ENCODE assay signal across 8 mouse cellular contexts in the genomic region with DNA sequence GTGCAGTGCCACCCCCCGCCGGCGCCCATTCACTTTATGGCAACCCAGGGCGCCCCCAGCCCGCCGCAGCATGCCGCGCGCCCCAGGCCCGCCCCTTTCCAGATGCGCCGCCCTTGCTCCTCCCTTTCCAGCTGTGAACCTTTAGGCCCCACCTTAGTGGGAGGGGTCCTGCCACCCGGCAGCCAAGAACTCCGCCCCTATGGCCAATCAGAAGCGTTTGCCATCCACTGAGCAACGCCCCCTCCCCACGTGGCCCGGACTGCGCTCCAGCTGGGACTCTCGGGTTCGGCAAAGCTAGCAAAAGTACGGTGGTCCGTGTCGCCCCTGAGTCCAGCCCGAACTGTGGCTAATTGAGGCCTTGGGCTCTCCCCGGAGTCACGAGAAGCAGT. TPM values are rescaled to one million over a fixed set of nuclear protein-coding genes. Genes with fewer than 3 reads are reported as not detected.
DNase-seq lines count a peak whose midpoint lies in the region; ATAC-seq and TF ChIP-seq lines count a peak whose summit lies in the region.

No protein-coding gene starts in this region.

- ATAC-seq in hindbrain, embryonic 13.5 days (ENCODE audit: low FRiP score), result peak; percentile 43; the same call in 1 of the 2 replicates

- no peak overlapping the region for H3K27ac ChIP-seq in ES-E14 (ENCODE audit: insufficient read depth, low read depth, low read length, poor library complexity, severe bottlenecking)
- no peak overlapping the region for H3K27ac ChIP-seq in hindbrain, embryonic 13.5 days
- no peak overlapping the region for H3K27ac ChIP-seq in midbrain, embryonic 10.5 days (replicated peaks)

- H3K27me3 ChIP-seq in hindbrain, embryonic 13.5 days, result peaks cover 78% of the 10 kb centered on the region
- H3K27me3 ChIP-seq in midbrain, embryonic 10.5 days (ENCODE audit: low read depth, poor library complexity, severe bottlenecking), result peaks cover 78% of the 10 kb centered on the region

- in situ Hi-C loops in ES-E14 (cut with MboI; ENCODE audit: low sequenced_read_pairs in 2 of 2, unreplicated experiment in 2 of 2), result no loop called here

- H3K9me3 ChIP-seq in ES-E14 (ENCODE audit: control insufficient read depth, insufficient read depth, low read depth, low read length), result no peaks in the 10 kb centered on the region
- no peaks in the 10 kb centered on the region for H3K9me3 ChIP-seq in hindbrain, embryonic 13.5 days
- H3K9me3 ChIP-seq in midbrain, embryonic 10.5 days (replicated peaks), result no peaks in the 10 kb centered on the region

- intact Hi-C loops in left cerebral cortex, postnatal 36 days (cut with DNase I), result no loop called here

- no peaks in the 10 kb centered on the region for H3K4me1 ChIP-seq in ES-E14 (ENCODE audit: control insufficient read depth in 2 of 2, insufficient read depth in 2 of 2, low read length in 2 of 2, poor library complexity in 1 of 2)
- H3K4me1 ChIP-seq in hindbrain, embryonic 13.5 days (replicated peaks), result peaks cover 29% of the 10 kb centered on the region
- H3K4me1 ChIP-seq in midbrain, embryonic 10.5 days, result peaks cover 38% of the 10 kb centered on the region

- peak overlapping the region; percentile 65 to 86 for H3K4me3 ChIP-seq in ES-E14 (ENCODE audit: insufficient read depth in 1 of 2, low read depth in 1 of 2, low read length in 2 of 2, poor library complexity in 1 of 2, severe bottlenecking in 1 of 2)
- peak overlapping the region; percentile 47 for H3K4me3 ChIP-seq in hindbrain, embryonic 13.5 days
- H3K4me3 ChIP-seq in midbrain, embryonic 10.5 days, result peak overlapping the region; percentile 67

- H3K4me2 ChIP-seq in hindbrain, embryonic 13.5 days, result peak overlapping the region; percentile 83

- DNase-seq in ES-E14 (ENCODE audit: low read depth, low spot score), result peak; percentile 95
- peak; percentile 59 for DNase-seq in brain, adult 2 months (ENCODE audit: low read depth, low spot score)
- DNase-seq in frontal cortex, postnatal 14 days (ENCODE audit: low spot score in 2 of 2), result peak; percentile 49 to 50
- DNase-seq in left cerebral cortex, postnatal 36 days (ENCODE audit: low spot score in 2 of 2), result peak; percentile 21 to 28
- peak; percentile 89 for DNase-seq in midbrain, embryonic 10.5 days (ENCODE audit: low spot score)
- peak; percentile 66 for DNase-seq in right cerebral cortex, postnatal 4 days
- DNase-seq in urinary bladder, postnatal 4 days (ENCODE audit: low spot score in 2 of 2), result peak; percentile 83 to 87

- WGBS in hindbrain, embryonic 13.5 days, result under 1% methylated on average over 27 of the region's 27 CpGs
- WGBS in midbrain, embryonic 10.5 days, result under 1% methylated on average over 27 of the region's 27 CpGs

- peak overlapping the region; percentile 5; the same call in 1 of the 2 replicates for H3K9ac ChIP-seq in ES-E14 (ENCODE audit: insufficient read depth, low read depth, low read length, poor library complexity, severe bottlenecking)
- H3K9ac ChIP-seq in hindbrain, embryonic 13.5 days, result peak overlapping the region; percentile 60; the same call in 1 of the 2 replicates

- no peaks in the 10 kb centered on the region for H3K36me3 ChIP-seq in ES-E14 (ENCODE audit: control insufficient read depth, insufficient read depth, low read length, poor library complexity, severe bottlenecking)
- H3K36me3 ChIP-seq in hindbrain, embryonic 13.5 days, result no peaks in the 10 kb centered on the region
- no peaks in the 10 kb centered on the region for H3K36me3 ChIP-seq in midbrain, embryonic 10.5 days

TF ChIP-seq in ES-E14, 5 proteins besides CTCF, POLR2A, EP300 and RAD21:
- no peak for TF ChIP-seq CHD2 (IDR thresholded peaks at IDR 0.05; ENCODE audit: low read depth, low read length)
- TF ChIP-seq ZC3H11A (IDR thresholded peaks at IDR 0.05; ENCODE audit: borderline replicate concordance, low read depth, low read length), result no peak
- TF ChIP-seq ZNF384 (IDR thresholded peaks at IDR 0.05; ENCODE audit: low read depth, low read length), result no peak
- TF ChIP-seq MAFK (IDR thresholded peaks at IDR 0.05; ENCODE audit: insufficient read depth, low read depth, low read length), result no peak
- no peak for TF ChIP-seq HCFC1 (IDR thresholded peaks at IDR 0.05; ENCODE audit: borderline replicate concordance, insufficient read depth, low read length)

RNA-seq across cellular contexts. Expression of a gene that starts 0.2 kb away (rescaled TPM):
- 0.18 TPM in 1 of 2 replicates, not detected in the other for total RNA-seq in ES-E14 (2012; rRNA removed)
- 0.23 and 0.31 TPM in 2 replicates for polyA plus RNA-seq in hindbrain, embryonic 13.5 days (2015; fragmentation: Nextera tagmentation; extraction: Ambion mirVana)
- total RNA-seq in left cerebral cortex, postnatal 36 days (2021), result not detected
- 0.17 and 0.43 TPM in 2 replicates for polyA plus RNA-seq in midbrain, embryonic 10.5 days (2016; fragmentation: Nextera tagmentation; extraction: Ambion mirVana)

RNA-seq across cellular contexts. Expression of a gene that starts 3.9 kb away (rescaled TPM):
- 29.0 and 31.8 TPM in 2 replicates for total RNA-seq in ES-E14 (2012; rRNA removed)
- 71.6 and 80.4 TPM in 2 replicates for polyA plus RNA-seq in hindbrain, embryonic 13.5 days (2015; fragmentation: Nextera tagmentation; extraction: Ambion mirVana)
- 10 to 100 TPM; 91.1 to 99.0 TPM for total RNA-seq in left cerebral cortex, postnatal 36 days (2021)
- 43.8 and 48.8 TPM in 2 replicates for polyA plus RNA-seq in midbrain, embryonic 10.5 days (2016; fragmentation: Nextera tagmentation; extraction: Ambion mirVana)

RNA-seq across cellular contexts. Expression of a gene that starts 16.7 kb away (rescaled TPM):
- total RNA-seq in ES-E14 (2012; rRNA removed), result 0.16 and 0.22 TPM in 2 replicates
- polyA plus RNA-seq in hindbrain, embryonic 13.5 days (2015; fragmentation: Nextera tagmentation; extraction: Ambion mirVana), result not detected in 2 replicates
- not detected for total RNA-seq in left cerebral cortex, postnatal 36 days (2021)
- polyA plus RNA-seq in midbrain, embryonic 10.5 days (2016; fragmentation: Nextera tagmentation; extraction: Ambion mirVana), result not detected in 2 replicates

Comparison
In these comparisons a context has a peak if more than half of its experiments do, and no peak if none do; other contexts are left out.
1. DNase-seq: peak in every context shown above with its lines; median percentile 95 in ES-E14; 89 in midbrain, embryonic 10.5 days; 85 in urinary bladder, postnatal 4 days; 66 in right cerebral cortex, postnatal 4 days; 59 in brain, adult 2 months; 50 in frontal cortex, postnatal 14 days; 24 in left cerebral cortex, postnatal 36 days.